Mouse (Mus musculus) cerebellum, postnatal 36 days (tissue): ENCODE results near the gene Cacng8.
"Not testable (repeated sequence)": the region's sequence is repeated elsewhere in the genome, so short reads cannot be mapped to it uniquely, and the experiment has no call there.

ENCODE experiments used
- DNase-seq, 2 experiments: peaks; one replicate each; pipeline ENCODE4 v3.0.0; 2021 to 2022; ENCODE audit warnings: mixed read lengths in 2 of 2

Cacng8 gene

DNA sequence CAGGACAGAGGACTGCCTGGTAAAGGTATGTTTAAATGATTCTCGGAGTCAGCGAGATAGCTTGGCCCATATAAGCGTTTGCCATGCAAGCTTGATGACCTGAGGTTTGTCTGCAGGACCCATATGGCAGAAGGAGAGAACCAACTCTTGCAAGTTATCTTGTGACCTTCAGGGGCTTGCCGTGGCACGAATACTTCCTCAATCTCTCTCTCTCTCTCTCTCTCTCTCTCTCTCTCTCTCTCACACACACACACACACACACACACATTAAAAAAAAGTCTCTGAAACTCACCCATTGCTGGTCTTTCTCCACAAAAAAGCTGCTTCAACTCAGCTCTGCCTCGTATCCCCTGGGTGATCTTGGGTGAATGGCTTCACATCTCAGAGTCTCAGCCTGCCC lies 1.6 kb upstream of the Cacng8 start:
- no peak for DNase-seq

DNA sequence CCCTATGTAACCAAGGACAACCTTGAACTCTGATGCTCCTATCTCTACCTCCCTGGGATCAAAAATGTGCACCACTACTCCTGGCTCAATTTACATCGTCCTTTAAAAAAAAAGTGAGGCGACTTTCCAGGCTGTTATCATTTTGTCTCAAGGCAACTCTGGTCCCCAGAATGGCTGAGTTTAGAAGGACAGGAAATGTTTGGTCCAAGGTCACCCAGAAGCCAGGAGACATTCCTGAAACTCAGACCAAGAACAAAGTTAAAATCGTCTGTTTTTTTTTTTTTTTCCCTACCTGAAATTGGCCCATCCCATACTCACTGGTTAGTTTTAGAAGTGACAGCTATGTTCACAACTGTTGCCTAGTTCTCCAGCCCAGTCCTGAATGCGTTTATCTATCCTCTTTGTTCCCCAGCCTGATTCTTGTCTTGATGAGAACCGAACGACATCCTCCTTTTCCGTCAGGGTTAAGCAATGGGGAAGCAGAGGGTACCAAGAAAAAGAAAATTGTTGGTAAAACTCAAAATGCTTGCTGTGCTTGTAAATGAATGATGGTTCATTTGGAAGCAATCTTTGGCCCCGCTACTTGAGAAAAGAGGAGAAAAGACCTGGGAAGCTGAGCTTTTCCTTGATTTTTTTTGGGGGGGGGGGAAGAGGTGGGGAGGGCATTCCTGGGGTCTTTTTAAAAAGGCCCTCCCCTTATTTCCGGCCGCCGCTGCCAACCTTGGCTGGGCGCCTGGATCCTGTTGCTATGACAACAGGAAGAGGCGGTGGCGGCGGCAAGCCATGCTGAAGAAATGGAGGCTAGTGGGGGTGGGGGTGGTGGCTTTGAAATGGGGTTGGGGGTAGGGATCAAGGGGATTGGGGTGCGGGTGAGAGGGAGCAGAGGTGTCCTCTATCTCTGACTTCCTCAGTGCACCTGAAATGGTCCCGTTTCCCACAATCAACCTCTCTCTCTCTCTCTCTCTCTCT lies 755 bp upstream of the Cacng8 start:
- peak; percentile 68 to 71 for DNase-seq

DNA sequence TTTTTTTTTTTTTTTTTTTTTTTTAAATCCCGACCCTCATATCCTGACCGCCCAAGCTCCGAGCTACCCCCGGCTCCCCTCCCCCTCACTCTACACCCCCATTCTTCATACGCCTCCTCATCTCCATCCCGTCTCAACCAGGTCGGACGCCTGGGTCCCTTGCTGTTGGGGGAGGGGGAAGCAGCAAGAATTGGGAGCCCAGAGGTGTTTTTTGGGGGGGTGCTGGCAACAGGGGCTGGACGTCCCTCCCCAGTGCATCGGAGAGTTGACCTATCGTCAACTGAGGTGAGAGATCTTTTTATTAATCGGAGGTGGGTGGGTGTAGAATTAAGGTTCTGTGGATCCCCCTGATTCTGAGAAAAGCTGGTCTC lies 583 bp downstream of the Cacng8 start:
- no peak for DNase-seq

DNA sequence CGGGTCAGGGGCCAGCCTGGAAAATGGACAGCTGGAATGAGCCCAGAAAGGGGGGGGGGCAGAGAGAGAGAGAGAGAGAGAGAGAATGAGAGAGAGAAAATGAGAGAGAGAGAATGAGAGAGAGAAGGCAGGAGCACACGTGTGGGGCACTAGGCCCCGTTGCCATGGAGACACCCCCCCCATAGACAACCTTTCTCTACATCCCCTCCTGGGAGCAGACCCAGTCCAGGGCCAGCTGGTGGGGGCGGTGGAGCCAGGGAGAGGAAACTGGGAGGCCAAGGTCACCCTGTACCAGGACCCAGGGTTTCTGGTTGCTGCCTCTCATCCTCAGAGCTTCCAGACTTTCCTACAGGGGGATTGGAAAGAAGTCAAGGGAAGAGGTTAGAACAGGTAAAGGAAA lies 1.3 kb downstream of the Cacng8 start:
- DNase-seq = peak; percentile 14 to 27

DNA sequence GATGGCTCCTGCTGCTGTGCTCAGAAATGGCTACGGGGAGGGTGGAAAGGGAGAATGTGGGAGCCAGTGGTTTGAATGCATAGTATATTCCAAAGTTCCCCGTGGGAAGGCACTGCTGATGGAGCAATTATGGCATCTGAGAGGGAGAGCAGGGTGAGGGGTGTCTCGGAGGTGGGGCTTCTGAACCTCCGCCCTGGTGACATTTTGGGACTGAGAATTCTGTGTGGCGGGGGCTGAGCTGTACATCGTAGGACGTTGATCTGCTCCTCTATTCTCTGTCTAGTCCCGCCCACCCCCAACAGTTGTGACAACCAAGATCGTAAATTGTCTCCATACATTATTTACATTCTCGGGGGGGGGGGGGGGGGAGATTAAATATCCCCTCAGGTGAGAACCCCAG lies 6.9 kb downstream of the Cacng8 start:
- no peak for DNase-seq

DNA sequence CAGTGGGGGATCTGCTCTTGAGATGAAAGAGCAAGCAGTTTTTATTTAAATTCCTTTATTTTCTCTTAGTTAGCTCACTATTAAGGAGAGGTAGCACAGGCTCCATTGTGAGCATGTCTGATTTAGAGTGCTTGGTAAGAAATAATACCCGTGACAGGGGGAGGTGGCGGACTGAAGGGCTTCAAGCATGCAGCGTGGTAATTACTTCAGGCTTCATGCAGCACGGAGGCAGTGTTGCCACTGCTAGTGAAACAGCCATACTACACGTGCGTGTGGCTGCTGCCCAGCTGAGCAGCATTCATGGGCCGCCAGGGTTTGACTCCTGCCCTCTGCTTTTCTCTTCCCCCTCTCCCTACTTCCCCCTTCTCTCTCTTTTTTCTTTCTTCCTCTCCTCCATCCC lies 7.3 kb downstream of the Cacng8 start:
- no peak for DNase-seq

DNA sequence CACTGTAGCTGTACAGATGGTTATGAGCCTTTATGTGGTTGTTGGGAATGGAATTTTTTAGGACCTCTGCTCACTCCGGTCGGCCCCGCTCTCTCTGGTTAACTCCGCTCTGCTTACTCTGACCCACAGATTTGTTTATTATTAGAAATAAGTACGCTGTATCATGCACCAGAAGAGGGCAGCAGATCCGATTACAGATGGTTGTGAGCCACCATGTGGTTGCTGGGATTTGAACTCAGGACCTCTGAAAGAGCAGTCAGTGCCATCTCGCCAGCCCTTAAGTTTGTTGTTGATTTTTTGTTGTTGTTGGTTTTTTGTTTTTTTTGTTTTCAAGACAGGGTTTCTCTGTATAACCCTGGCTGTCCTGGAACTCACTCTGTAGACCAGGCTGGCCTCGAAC lies 7.9 kb downstream of the Cacng8 start:
- not testable (repeated sequence) for DNase-seq

DNA sequence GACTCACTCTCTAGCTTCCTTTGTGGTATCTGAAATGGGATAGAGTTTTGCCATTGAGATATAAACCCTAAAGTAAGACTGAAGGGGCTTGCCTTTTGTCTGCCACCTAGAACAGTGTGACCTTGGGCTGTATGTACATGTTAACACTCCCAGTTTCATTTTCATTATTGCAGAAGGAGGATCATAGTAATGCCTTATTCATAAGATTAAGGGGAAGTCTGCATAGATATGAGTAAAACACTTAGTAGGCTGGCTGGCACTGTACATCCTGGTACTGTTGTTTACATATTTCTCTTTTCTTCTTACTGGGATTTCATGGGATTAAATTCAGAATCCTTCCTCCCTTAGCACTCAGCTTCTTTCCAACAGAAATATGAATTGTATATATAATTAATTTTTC lies 9.5 kb downstream of the Cacng8 start:
- DNase-seq = no peak

DNA sequence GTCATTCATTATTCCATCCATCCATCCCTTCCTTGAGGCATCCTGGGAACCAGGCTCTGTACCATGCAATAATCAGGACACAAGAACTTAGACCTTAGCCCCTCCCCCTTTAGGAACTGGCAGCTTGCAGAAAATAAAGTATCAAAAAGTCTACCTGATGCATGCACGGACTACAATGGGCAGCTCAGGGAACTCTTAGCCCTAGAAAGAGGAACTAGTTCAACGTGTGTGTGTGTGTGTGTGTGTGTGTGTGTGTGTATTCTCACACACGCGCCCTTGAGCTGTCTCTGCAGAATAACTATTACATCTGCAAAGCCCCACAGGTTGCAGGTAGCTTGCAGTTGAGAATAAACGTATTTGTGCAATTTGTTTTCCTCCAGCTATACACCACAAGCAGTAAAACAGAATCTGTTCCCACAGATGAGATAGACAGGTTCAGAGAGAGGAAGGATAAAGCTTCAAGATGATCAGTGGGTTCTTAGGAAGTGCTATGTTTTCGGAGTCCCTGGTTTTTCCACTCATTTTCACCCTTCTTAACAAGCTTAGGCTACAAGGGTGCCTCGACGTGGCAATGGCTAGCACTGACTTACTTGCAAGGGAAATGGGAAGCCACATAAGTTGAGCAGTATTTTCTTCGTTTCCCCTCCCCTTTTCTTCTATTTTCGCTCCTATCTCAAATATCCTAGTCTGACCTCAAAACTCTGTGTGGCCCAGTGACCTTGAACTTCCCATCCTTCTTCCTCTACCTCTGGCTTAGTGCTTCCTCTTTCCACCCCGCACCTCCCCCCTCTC lies 19.4 kb downstream of the Cacng8 start:
- no peak for DNase-seq

DNA sequence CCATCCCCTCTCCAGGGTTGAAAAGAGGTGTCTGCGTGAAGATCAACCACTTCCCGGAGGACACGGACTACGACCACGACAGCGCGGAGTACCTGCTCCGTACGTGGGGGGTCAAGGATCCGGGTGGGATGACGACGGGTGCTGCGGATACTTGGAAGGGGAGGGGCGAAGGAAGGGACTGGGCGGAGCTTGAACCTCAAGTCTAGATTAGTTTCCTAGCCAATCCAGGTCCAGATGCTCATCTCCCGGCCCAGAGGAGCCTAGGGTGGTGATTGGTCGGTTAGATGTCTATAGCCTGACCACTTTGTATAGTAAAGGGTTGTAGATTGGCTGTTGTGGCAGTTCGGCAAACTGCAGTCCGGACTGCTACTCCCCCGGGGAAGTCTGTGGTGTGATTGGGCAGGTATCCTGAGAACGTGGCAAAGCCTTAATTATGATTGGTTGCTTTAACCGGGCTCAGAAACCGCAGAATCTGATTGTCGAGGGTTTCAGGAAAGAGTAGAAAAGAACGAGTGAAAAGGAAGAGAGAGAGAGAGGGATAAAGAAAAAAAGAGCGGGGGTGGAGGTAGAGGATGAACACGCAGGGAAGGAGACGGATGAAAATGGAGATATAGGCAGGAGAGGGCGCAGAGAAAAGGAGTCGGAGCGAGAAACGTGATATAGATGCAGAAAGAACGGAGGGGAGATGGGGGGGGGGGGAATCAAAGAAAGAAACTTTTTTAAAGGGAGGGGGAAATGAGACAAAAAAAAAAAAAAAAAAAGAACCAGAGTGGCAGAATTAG lies 20.9 kb downstream of the Cacng8 start:
- peak; percentile 40 to 49 for DNase-seq

DNA sequence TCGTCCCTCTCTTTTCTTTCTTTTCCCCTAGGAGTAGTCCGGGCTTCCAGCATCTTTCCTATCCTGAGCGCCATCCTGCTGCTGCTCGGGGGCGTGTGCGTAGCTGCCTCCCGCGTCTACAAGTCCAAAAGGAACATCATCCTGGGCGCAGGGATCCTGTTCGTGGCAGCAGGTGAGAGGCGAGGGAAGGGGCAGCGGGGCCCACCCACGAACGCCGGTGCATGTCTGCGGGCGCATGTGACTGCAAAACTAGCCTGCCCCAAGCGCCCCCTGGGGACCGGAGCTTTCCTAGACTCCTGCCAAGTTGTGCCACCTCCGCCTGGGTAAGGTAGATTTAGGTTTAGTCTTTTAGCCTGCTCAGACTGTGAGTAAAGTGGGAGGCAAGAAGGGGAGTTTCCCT lies 21.6 kb downstream of the Cacng8 start:
- peak in 1 of 2 experiments; percentile 46 for DNase-seq

DNA sequence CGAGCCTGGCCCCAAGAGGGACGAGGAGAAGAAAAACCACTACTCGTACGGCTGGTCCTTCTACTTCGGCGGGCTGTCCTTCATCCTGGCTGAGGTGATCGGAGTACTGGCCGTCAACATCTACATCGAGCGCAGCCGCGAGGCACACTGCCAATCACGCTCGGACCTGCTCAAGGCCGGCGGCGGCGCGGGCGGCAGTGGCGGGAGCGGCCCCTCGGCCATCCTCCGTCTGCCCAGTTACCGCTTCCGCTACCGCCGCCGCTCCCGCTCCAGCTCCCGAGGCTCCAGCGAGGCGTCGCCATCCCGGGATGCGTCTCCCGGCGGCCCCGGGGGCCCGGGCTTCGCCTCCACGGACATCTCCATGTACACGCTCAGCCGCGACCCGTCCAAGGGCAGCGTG lies 24.4 kb downstream of the Cacng8 start:
- DNase-seq = peak; percentile 59 to 68

DNA sequence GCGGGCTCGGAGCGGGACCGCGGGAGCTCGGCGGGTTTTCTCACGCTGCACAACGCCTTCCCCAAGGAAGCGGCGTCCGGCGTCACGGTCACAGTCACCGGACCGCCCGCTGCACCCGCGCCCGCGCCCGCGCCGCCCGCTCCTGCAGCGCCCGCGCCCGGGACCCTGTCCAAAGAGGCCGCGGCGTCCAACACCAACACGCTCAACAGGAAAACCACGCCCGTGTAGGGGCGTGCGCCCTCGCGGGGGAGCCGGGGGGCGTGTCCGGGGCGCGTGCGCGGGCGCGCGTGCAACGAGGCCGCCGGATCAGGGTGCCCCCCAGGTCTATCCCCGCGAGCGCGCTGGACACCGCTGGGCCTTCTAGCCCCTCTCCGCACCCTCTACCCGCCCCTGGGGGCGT lies 24.9 kb downstream of the Cacng8 start:
- peak; percentile 38 to 51 for DNase-seq

DNA sequence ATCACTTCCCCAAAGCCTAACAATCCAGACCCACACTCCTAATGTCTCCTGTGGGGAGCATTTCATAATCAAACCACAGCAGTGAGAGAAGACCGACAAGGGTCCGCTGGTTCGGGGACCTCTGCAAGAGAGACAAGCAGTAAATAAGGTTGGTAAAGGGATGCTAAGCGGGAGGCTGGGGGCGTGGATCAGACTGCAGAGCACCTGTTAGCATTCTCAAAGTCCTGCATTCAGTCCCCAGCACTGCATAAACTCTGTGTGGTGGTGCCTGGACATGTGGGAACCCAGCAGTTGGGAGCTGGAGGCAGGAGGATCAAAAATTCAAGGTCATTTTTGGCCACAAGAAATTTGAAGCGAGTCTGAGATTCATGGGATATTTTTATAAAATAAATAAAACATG lies 29.5 kb downstream of the Cacng8 start:
- no peak for DNase-seq

DNA sequence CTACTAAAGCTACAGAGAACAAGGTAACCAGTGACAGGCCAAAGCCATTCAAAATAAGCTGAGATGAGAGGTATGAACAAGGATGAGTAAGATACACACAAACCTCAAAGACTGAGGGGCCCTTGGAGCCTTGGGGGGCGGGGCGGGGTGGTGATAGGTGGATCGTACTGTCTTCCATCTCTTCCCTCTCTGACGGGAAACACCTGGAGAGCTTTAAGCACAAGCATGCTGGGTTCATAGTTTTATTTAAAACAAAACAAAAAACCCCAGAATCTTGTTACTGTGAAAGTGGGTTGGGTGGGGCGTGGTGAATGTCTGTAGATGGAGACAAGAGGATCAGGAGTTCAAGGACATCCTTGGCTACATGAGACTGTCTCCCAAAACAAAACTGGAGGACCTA lies 30.0 kb downstream of the Cacng8 start:
- DNase-seq = no peak

DNA sequence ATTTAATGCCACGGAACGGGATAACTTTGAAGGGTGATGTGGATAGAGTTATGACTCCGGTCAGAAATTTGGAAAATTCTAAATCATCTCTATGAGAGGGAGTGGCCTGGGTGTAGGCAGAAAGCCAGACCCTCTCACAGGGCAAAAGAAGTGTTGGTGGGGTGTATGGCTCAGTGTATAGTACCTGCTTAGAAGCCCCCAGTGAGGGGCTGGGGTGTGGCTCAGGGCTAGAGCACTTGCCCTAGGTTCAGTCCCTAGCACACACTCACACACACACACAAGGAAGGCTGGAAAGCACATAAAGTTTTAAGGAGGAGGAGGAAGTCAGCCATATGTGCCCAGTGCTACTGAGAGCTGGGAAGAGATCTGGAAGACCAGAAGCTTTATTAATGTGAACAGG lies 30.8 kb downstream of the Cacng8 start:
- no peak for DNase-seq

DNA sequence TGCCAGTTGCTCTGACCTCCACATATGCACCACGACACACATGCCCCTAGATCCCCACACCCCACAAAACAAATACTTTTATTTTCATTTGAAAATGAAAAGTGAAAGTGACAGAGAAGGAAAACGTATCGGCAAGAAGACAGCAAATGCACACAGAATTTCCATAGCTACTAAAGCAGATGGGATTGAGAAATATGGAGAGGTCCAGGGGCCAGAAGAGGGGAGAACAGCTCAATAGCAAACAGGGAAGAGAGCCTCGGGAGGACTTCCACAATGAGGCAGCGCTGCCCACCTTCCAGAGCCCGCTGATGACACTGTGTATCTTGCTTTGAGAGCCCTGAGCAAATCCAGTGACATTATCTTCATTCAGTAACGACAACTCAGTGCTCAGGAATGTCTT lies 31.6 kb downstream of the Cacng8 start:
- no peak for DNase-seq

DNA sequence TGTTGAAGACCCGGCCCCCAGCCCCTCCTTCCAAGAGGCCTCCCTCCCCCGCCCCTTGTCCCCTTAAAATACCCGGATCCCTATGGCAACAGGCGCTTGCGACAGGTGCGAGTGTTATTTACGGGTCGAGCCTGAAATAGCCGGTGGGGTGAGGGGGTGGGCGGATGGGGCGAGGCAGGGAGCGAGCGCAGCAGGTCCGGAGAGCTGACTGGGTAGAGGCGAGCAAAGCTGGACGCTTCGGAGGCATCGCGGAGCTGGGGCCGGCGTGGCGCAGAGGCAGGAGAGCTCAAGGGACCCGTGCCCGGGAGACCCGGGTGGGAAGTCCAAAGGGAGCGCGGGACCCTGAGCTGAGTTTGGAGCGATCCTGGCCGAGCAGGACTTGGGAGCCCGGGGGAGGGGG lies 32.9 kb downstream of the Cacng8 start:
- no peak for DNase-seq

DNA sequence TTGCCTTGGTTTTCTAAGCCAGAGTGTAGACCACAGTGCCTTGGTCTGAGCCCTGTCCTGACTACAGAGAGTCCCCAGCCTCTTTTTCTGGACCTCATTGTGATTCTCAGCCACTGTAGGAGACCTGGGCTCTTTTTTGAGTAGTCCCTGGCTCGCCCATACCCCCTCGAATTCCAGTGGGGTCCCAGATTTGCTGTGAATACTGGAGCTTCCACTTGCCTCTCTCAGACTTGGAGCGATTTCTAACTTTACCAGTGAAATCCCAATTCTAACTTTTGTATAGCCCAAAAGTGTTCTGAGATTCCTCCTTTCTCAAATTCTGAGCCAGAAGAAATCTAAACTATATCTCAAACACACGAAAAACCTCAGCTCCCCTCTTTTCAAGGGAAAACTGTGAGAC lies 33.4 kb downstream of the Cacng8 start, which contains the start of gene Cacng6:
TSS of gene Cacng6 (plus strand) at position 301 of the 400 bp plus-strand sequence.
- DNase-seq = no peak

DNA sequence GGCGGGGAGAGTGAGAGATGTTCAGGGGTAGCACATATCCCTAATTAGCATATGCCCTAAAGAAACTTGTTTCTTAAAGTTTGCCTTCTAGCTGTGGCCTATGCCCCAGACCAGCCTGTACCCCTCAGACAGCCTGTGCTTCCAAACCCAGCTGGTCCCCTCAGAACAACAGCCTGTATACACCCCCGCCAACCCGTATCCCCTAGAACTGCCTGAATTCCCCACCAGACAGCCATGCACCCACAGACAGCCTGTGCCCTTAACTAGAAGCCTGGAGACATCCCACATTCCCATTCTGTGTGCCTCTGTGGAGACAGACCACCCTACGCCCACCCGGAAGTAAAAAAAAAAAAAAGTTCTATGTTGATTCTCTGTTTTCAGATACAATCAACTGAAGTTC lies 34.7 kb downstream of the Cacng8 start:
- DNase-seq = no peak

DNA sequence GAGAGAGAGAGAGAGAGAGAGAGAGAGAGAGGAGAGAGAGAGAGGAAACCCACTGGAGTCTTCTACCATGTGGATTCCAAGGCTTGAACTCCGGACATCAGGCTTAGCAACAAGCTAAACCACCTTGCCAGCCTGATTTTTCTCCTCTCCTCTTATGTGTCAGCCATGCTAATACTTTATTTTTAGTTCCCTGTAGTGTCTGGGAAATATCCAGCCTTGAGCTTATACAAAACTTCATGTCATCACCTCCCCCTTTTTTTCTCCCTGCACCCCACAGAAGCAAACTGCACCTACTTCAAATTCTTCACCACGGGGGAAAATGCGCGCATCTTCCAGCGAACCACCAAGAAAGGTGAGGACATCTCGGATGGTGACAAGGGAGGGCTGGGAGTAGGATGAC lies 39.7 kb downstream of the Cacng8 start:
- DNase-seq = no peak

DNA sequence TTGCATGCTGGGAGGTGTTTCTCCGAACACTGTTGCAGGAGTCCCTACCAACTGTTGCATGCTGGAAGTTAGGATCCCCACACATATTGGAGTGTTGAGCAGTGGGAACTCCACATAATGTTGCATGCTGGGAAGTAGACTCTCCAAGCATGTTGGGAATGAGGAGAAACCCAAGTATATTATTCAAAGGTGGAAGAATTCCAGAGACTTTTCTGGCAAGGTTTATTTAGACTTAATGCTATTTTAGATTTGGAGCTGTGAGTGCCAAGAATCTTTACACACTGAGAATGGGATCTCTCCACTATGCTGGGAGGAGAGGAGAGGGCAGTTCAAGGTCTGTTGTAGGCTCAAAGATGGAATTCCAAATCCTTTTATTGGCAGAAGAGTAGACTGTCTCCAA lies 41.6 kb downstream of the Cacng8 start:
- no peak for DNase-seq

DNA sequence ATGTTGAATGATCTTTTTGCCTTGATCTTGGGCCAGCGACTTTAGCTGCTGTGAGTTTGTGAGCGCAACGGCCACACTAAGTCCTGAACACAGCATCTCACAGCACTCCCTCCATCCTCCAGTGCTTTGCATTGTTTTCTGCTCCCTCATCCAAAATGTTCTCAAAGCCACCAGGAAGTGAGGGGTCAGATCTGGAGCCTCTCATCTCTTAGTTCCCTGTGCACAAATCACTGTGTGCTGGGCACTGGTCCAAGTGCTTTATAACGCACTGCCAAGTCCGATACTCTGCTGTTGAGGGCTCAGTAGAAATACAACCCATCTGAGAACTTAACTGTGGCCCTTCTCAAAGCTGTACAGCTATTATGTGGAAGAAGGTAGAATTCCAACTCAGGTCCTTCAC lies 47.5 kb downstream of the Cacng8 start:
- no peak for DNase-seq
